Mouse (Mus musculus): Measurements from ENCODE around the gene B430306N03Rik. TPM values are rescaled to one million over a fixed set of nuclear protein-coding genes. Genes with fewer than 3 reads are reported as not detected.

B430306N03Rik gene
- total RNA-seq, 1 experiment from 2014 or later = 99.2 TPM

GRCm38 (mm10) chr17:48300199-48300598 lies 15.7 kb upstream of the B430306N03Rik start:
- ATAC-seq (ENCODE audit: extremely low read depth, insufficient number of reproducible peaks, low FRiP score, poor library complexity, severe bottlenecking) = peak; percentile 85

GRCm38 (mm10) chr17:48300861-48301260 lies 15.1 kb upstream of the B430306N03Rik start:
- ATAC-seq (ENCODE audit: extremely low read depth, insufficient number of reproducible peaks, low FRiP score, poor library complexity, severe bottlenecking) = peak; percentile 36; the same call in 1 of the 2 replicates

GRCm38 (mm10) chr17:48301792-48302191 lies 14.1 kb upstream of the B430306N03Rik start:
- no peak for ATAC-seq (ENCODE audit: extremely low read depth, insufficient number of reproducible peaks, low FRiP score, poor library complexity, severe bottlenecking)

GRCm38 (mm10) chr17:48312124-48312523 lies 3.8 kb upstream of the B430306N03Rik start:
- ATAC-seq (ENCODE audit: extremely low read depth, insufficient number of reproducible peaks, low FRiP score, poor library complexity, severe bottlenecking) = no peak

- no peak for ATAC-seq (ENCODE audit: extremely low read depth, insufficient number of reproducible peaks, low FRiP score, poor library complexity, severe bottlenecking)
Observed at GRCm38 (mm10) chr17:48318686-48319085, 2.7 kb downstream of the B430306N03Rik start.

GRCm38 (mm10) chr17:48321279-48321678 lies 5.3 kb downstream of the B430306N03Rik start:
- ATAC-seq (ENCODE audit: extremely low read depth, insufficient number of reproducible peaks, low FRiP score, poor library complexity, severe bottlenecking) = no peak

- no peak for ATAC-seq (ENCODE audit: extremely low read depth, insufficient number of reproducible peaks, low FRiP score, poor library complexity, severe bottlenecking)
Observed at GRCm38 (mm10) chr17:48323236-48323635, 7.3 kb downstream of the B430306N03Rik start.

GRCm38 (mm10) chr17:48324258-48324657 lies 8.3 kb downstream of the B430306N03Rik start:
- peak; percentile 81 for ATAC-seq (ENCODE audit: extremely low read depth, insufficient number of reproducible peaks, low FRiP score, poor library complexity, severe bottlenecking)

GRCm38 (mm10) chr17:48325093-48325492 lies 9.2 kb downstream of the B430306N03Rik start:
- no peak for ATAC-seq (ENCODE audit: extremely low read depth, insufficient number of reproducible peaks, low FRiP score, poor library complexity, severe bottlenecking)

GRCm38 (mm10) chr17:48325638-48326037 lies 9.7 kb downstream of the B430306N03Rik start:
- no peak for ATAC-seq (ENCODE audit: extremely low read depth, insufficient number of reproducible peaks, low FRiP score, poor library complexity, severe bottlenecking)

- no peak for ATAC-seq (ENCODE audit: extremely low read depth, insufficient number of reproducible peaks, low FRiP score, poor library complexity, severe bottlenecking)
Observed at GRCm38 (mm10) chr17:48326656-48327055, 10.7 kb downstream of the B430306N03Rik start.

GRCm38 (mm10) chr17:48332524-48332923 lies 16.6 kb downstream of the B430306N03Rik start:
- ATAC-seq (ENCODE audit: extremely low read depth, insufficient number of reproducible peaks, low FRiP score, poor library complexity, severe bottlenecking) = no peak

GRCm38 (mm10) chr17:48334186-48334585 lies 18.2 kb downstream of the B430306N03Rik start:
- no peak for ATAC-seq (ENCODE audit: extremely low read depth, insufficient number of reproducible peaks, low FRiP score, poor library complexity, severe bottlenecking)

GRCm38 (mm10) chr17:48336857-48337256 lies 20.9 kb downstream of the B430306N03Rik start:
- ATAC-seq (ENCODE audit: extremely low read depth, insufficient number of reproducible peaks, low FRiP score, poor library complexity, severe bottlenecking) = peak; percentile 93

GRCm38 (mm10) chr17:48340267-48340666 lies 24.3 kb downstream of the B430306N03Rik start:
- ATAC-seq (ENCODE audit: extremely low read depth, insufficient number of reproducible peaks, low FRiP score, poor library complexity, severe bottlenecking) = no peak

- no peak for ATAC-seq (ENCODE audit: extremely low read depth, insufficient number of reproducible peaks, low FRiP score, poor library complexity, severe bottlenecking)
Observed at GRCm38 (mm10) chr17:48341947-48342346, 26.0 kb downstream of the B430306N03Rik start.

- ATAC-seq (ENCODE audit: extremely low read depth, insufficient number of reproducible peaks, low FRiP score, poor library complexity, severe bottlenecking) = no peak
Observed at GRCm38 (mm10) chr17:48343065-48343464, 27.1 kb downstream of the B430306N03Rik start.

- ATAC-seq (ENCODE audit: extremely low read depth, insufficient number of reproducible peaks, low FRiP score, poor library complexity, severe bottlenecking) = no peak
Observed at GRCm38 (mm10) chr17:48345824-48346223, 29.9 kb downstream of the B430306N03Rik start.

GRCm38 (mm10) chr17:48346231-48346630 lies 30.3 kb downstream of the B430306N03Rik start, which contains the start of gene Trem2:
Trem2 (plus strand) TSS chr17:48346401.
- no peak for ATAC-seq (ENCODE audit: extremely low read depth, insufficient number of reproducible peaks, low FRiP score, poor library complexity, severe bottlenecking)

GRCm38 (mm10) chr17:48346834-48347233 lies 30.9 kb downstream of the B430306N03Rik start:
- ATAC-seq (ENCODE audit: extremely low read depth, insufficient number of reproducible peaks, low FRiP score, poor library complexity, severe bottlenecking) = no peak

- ATAC-seq (ENCODE audit: extremely low read depth, insufficient number of reproducible peaks, low FRiP score, poor library complexity, severe bottlenecking) = peak; percentile 28; the same call in 1 of the 2 replicates
Observed at GRCm38 (mm10) chr17:48347287-48347686, 31.3 kb downstream of the B430306N03Rik start.

Measured in neutrophil, adult 5-6 weeks (primary cell).